Mouse (Mus musculus): Measurements from ENCODE around the gene Scd4.

The Scd4 gene

GRCm38 (mm10) chr19:44332833-44333623, at the start of gene Scd4:
TSS of gene Scd4 (plus strand) at chr19:44333092.
- DNase-seq (ENCODE audit: low read depth, low spot score): no peak

- no peak for DNase-seq (ENCODE audit: low read depth, low spot score)
Measured at GRCm38 (mm10) chr19:44283157-44284024, 49.5 kb upstream of the Scd4 start.

- peak; percentile 97 for DNase-seq (ENCODE audit: low read depth, low spot score)
Measured at GRCm38 (mm10) chr19:44284025-44284695, 48.7 kb upstream of the Scd4 start.

- DNase-seq (ENCODE audit: low read depth, low spot score): no peak
Measured at GRCm38 (mm10) chr19:44284723-44285122, 48.2 kb upstream of the Scd4 start.

- no peak for DNase-seq (ENCODE audit: low read depth, low spot score)
Measured at GRCm38 (mm10) chr19:44285554-44285953, 47.3 kb upstream of the Scd4 start.

- no peak for DNase-seq (ENCODE audit: low read depth, low spot score)
Measured at GRCm38 (mm10) chr19:44286109-44286508, 46.8 kb upstream of the Scd4 start.

- DNase-seq (ENCODE audit: low read depth, low spot score): no peak
Measured at GRCm38 (mm10) chr19:44287415-44288110, 45.3 kb upstream of the Scd4 start.

- no peak for DNase-seq (ENCODE audit: low read depth, low spot score)
Measured at GRCm38 (mm10) chr19:44292083-44292482, 40.8 kb upstream of the Scd4 start.

GRCm38 (mm10) chr19:44292483-44292882, 40.4 kb upstream of the Scd4 start:
- DNase-seq (ENCODE audit: low read depth, low spot score): no peak

- DNase-seq (ENCODE audit: low read depth, low spot score): no peak
Measured at GRCm38 (mm10) chr19:44292941-44293768, 39.7 kb upstream of the Scd4 start, which contains the start of gene Scd2. TSS of gene Scd2 (plus strand) at chr19:44293674.

- peak; percentile 90 for DNase-seq (ENCODE audit: low read depth, low spot score)
Measured at GRCm38 (mm10) chr19:44293769-44294551, 38.9 kb upstream of the Scd4 start.

GRCm38 (mm10) chr19:44294588-44295041, 38.3 kb upstream of the Scd4 start:
- no peak for DNase-seq (ENCODE audit: low read depth, low spot score)

- no peak for DNase-seq (ENCODE audit: low read depth, low spot score)
Measured at GRCm38 (mm10) chr19:44295251-44295650, 37.6 kb upstream of the Scd4 start.

- DNase-seq (ENCODE audit: low read depth, low spot score): no peak
Measured at GRCm38 (mm10) chr19:44295741-44296140, 37.2 kb upstream of the Scd4 start.

GRCm38 (mm10) chr19:44296186-44296585, 36.7 kb upstream of the Scd4 start:
- DNase-seq (ENCODE audit: low read depth, low spot score): no peak

GRCm38 (mm10) chr19:44297068-44297760, 35.7 kb upstream of the Scd4 start:
- DNase-seq (ENCODE audit: low read depth, low spot score): no peak

GRCm38 (mm10) chr19:44297862-44298261, 35.0 kb upstream of the Scd4 start:
- DNase-seq (ENCODE audit: low read depth, low spot score): no peak

GRCm38 (mm10) chr19:44299078-44299477, 33.8 kb upstream of the Scd4 start:
- DNase-seq (ENCODE audit: low read depth, low spot score): no peak

- DNase-seq (ENCODE audit: low read depth, low spot score): no peak
Measured at GRCm38 (mm10) chr19:44299902-44300301, 33.0 kb upstream of the Scd4 start.

Data from WW6 (cell line).